Mouse (Mus musculus) gastrocnemius, postnatal 10 days (tissue): ENCODE results near the gene Pitx3. TPM values are rescaled to one million over a fixed set of nuclear protein-coding genes. Genes with fewer than 3 reads are reported as not detected.

Experiments
- total RNA-seq, 2 experiments: library from RNA; stranded (reverse); gene quantifications; 2 replicates each; pipeline ENCODE4 v1.2.3; 2021

The Pitx3 gene
- total RNA-seq, 2 experiments from 2014 or later: 19.0 to 21.6 TPM

Other genes with a start within 250 kb of the Pitx3 start
- 10 to 100 TPM; 12.5 to 15.0 TPM for gene Armh3, start 149.8 kb downstream of the Pitx3 start, total RNA-seq
- gene Hps6, start 144.8 kb downstream of the Pitx3 start, total RNA-seq: 1 to 10 TPM; 3.0 to 5.1 TPM
- gene Pprc1, start 103.4 kb downstream of the Pitx3 start, total RNA-seq: 10 to 100 TPM; 12.8 to 23.6 TPM
- gene Ldb1, start 103.1 kb downstream of the Pitx3 start, total RNA-seq: 10 to 100 TPM; 36.2 to 50.3 TPM
- 10 to 100 TPM; 22.9 to 26.4 TPM for gene Nolc1, start 72.5 kb downstream of the Pitx3 start, total RNA-seq
- not detected for gene Elovl3, start 16.4 kb downstream of the Pitx3 start, total RNA-seq
- gene Gbf1, start 4.2 kb upstream of the Pitx3 start, total RNA-seq: 10 to 100 TPM; 54.9 to 62.5 TPM
- gene Nfkb2, start 156.0 kb upstream of the Pitx3 start, total RNA-seq: 10 to 100 TPM; 10.4 to 14.3 TPM
- 1 to 10 TPM; 2.2 to 2.6 TPM for gene Psd, start 178.8 kb upstream of the Pitx3 start, total RNA-seq
- 1 to 10 TPM; 2.7 to 3.7 TPM for gene Fbxl15, start 179.9 kb upstream of the Pitx3 start, total RNA-seq
- gene Cuedc2, start 190.4 kb upstream of the Pitx3 start, total RNA-seq: 10 to 100 TPM; 88.3 TPM
- gene Mfsd13a, start 192.8 kb upstream of the Pitx3 start, total RNA-seq: 1 to 10 TPM; 1.2 to 1.5 TPM
- gene 2310034G01Rik, start 202.0 kb upstream of the Pitx3 start, total RNA-seq: under 1 TPM; 0.35 to 0.56 TPM
- 10 to 100 TPM; 65.1 to 69.1 TPM for gene Actr1a, start 247.4 kb upstream of the Pitx3 start, total RNA-seq
- 10 to 100 TPM; 11.8 to 14.2 TPM for gene Sufu, start 248.6 kb upstream of the Pitx3 start, total RNA-seq